Mouse (Mus musculus): ENCODE measurements around the gene Fam53a. TPM values are rescaled to one million over a fixed set of nuclear protein-coding genes. Genes with fewer than 3 reads are reported as not detected.

Gene Fam53a
- polyA plus RNA-seq, 1 experiment from 2014 or later = 64.4 TPM

DNA sequence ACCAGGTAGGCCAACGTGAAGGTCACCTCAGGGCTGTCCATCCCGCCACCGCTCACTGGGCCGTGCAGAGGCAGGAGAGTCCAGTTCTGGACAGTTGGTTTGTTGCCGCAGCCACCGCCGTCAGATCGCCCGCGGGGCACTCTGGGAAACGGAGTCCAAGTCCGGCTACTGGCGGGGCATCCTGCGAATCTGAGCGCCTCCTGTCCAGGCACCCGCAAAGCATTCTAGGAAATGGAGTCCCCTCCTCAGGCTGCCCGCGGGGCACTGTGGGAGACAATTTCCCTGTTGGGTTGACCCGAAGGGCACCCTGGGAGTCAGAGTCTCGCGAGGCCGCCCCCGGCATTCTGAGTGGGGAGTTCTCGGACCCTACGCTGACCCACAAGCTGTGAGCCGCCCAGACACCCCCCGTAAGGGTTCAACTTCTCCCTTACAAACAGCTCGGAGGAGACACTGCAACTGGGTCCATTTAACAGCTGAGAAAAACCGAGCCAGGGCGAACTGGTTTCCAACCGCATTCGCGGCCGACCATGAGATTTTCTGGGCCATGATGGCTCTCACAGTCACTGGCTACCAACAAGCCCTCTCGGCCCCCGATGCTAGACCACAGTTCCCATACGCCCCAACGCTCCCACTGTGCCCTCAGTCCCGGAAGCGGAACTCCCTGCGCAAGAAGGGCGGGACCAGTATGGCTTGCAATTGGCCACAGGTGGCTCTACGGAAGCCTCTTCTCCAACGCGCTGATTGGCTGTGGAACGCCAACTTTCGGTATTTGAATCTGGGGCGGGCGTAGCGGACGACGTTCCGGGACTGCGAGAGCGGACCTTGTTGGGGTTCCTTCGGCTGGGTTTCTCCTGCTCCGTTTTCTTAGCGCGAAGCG lies 28.6 kb upstream of the Fam53a start, which contains the start of the genes Tacc3 and Tmem129:
Gene Tacc3 (plus strand): TSS at position 342 of the 877 bp plus-strand sequence.
Gene Tmem129 (minus strand): TSS at position 630 of the 877 bp plus-strand sequence.
- H3K36me3 ChIP-seq (ENCODE audit: insufficient read depth) = peaks cover 54% of the 10 kb centered on the region
- H3K9ac ChIP-seq = peak within 1 kb of the TSS; percentile 86
- under 1% methylated on average over 60 of the region's 60 CpGs for WGBS
- 0 out of 2 replicates have a peak, but pooled peaks cover 4% of the 10 kb centered on the region for H3K4me1 ChIP-seq (ENCODE audit: insufficient read depth)
- H3K4me3 ChIP-seq (ENCODE audit: low read depth, low read length) = peak within 1 kb of the TSS; percentile 87
- DNase-seq (peak; percentile 99), ATAC-seq (ENCODE audit: insufficient read depth) (peak; percentile 97)
- peak within 1 kb of the TSS; percentile 93 for H3K27ac ChIP-seq (ENCODE audit: low read depth)
- H3K27me3 ChIP-seq (ENCODE audit: insufficient read depth, low read length) = no peaks in the 10 kb centered on the region
- 0 out of 2 replicates have a peak, but pooled peaks have one; percentile 1 for TF ChIP-seq CTCF (IDR thresholded peaks at IDR 0.05; ENCODE audit: low read depth)
- no peaks in the 10 kb centered on the region for H3K9me3 ChIP-seq (ENCODE audit: low read depth, low read length)
- peak within 1 kb of the TSS; percentile 83 for H3K4me2 ChIP-seq

DNA sequence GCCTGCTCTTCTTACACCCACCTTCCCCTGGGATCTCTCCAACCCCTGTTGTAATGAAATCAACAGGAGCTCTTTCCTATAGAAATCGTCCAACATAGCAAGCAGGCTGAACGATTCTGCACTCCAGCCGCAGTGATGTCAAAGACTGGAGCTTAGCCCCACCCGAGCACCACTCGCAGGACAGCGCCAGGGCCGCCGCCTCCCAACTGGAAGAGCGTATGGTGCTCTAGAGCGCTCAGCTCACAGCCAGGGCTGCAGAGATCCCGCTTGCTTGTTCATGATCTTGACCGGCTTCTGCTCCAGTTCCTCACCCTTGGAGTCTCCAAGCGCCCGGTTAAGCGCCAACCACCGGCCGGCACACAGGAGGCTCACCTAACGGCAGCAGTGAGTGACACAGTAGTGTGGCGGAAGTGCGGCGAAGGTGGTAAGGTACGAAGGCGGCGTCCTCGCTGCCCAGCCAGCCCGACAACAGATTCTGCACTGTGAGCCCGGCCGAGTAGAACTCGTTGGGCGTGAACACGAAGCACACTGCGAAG lies 27.9 kb upstream of the Fam53a start:
- peaks cover 47% of the 10 kb centered on the region for H3K36me3 ChIP-seq (ENCODE audit: insufficient read depth)
- H3K27ac ChIP-seq (ENCODE audit: low read depth) = peak overlapping the region; percentile 93
- H3K4me2 ChIP-seq = peak overlapping the region; percentile 83
- H3K9ac ChIP-seq = peak overlapping the region; percentile 75
- H3K4me1 ChIP-seq (ENCODE audit: insufficient read depth) = peaks cover 7% of the 10 kb centered on the region; the same call in 1 of the 2 replicates
- no peak for DNase-seq
- no peak for TF ChIP-seq CTCF (IDR thresholded peaks at IDR 0.05; ENCODE audit: low read depth)
- peak; percentile 23 for ATAC-seq (ENCODE audit: insufficient read depth)
- H3K9me3 ChIP-seq (ENCODE audit: low read depth, low read length) = no peaks in the 10 kb centered on the region
- WGBS = under 1% methylated on average over 32 of the region's 32 CpGs
- H3K4me3 ChIP-seq (ENCODE audit: low read depth, low read length) = peak overlapping the region; percentile 87
- no peaks in the 10 kb centered on the region for H3K27me3 ChIP-seq (ENCODE audit: insufficient read depth, low read length)

DNA sequence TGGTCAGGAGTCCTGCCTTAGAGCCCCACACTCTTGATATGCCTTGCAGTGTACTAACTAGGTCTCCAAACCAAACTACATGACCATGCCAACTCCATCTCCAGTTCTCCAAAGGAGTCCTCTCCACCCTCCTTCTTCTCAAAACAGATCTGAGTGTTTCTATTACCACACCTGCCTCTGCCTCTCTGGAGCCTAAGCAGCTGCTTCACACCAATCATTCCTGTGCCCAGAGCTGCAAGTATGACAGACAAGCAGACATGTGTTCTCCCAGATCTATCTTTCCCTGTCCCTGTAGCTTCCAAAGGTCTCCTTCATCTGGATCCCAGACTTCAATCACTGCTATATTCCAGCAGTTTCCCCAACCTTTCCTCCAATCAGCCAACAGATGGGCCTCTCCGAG lies 27.3 kb upstream of the Fam53a start:
- no peak for ATAC-seq (ENCODE audit: insufficient read depth)
- H3K9me3 ChIP-seq (ENCODE audit: low read depth, low read length) = no peaks in the 10 kb centered on the region
- peak overlapping the region; percentile 83 for H3K4me2 ChIP-seq
- H3K36me3 ChIP-seq (ENCODE audit: insufficient read depth) = peaks cover 42% of the 10 kb centered on the region
- H3K4me3 ChIP-seq (ENCODE audit: low read depth, low read length) = peak overlapping the region; percentile 87
- TF ChIP-seq CTCF (IDR thresholded peaks at IDR 0.05; ENCODE audit: low read depth) = no peak
- WGBS = 23% methylated on average over 1 of the region's 1 CpGs
- no peaks in the 10 kb centered on the region for H3K27me3 ChIP-seq (ENCODE audit: insufficient read depth, low read length)
- DNase-seq = no peak
- peaks cover 7% of the 10 kb centered on the region; the same call in 1 of the 2 replicates for H3K4me1 ChIP-seq (ENCODE audit: insufficient read depth)
- H3K9ac ChIP-seq = peak overlapping the region; percentile 75
- no peak overlapping the region for H3K27ac ChIP-seq (ENCODE audit: low read depth)

DNA sequence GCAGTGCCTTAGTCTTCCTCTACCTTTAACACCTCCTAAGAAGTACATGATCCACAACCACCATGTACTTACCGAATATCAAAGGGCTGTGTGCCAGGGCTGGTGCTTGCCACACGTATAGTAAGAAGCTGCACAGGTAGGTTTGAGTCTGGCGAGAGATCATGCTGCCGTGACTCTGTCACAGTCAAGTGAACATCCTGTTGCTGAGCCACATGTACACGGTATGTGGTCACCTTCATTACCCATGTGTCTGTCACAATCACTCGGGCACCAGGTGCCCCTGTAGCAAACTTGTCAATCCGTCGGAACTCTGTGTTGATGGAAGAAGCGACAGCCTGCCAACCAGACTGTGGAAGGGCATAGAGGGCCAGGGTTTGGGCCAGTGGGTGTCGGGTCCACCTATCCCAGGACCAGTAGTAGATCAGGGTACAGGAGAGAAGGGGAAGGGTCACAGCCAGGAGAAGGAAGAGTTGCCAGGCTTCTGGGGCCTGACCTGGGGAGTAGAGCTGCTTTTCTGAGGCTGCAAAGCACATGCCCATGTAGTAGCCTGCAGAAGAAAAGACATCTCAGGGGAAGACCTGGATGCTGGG lies 25.9 kb upstream of the Fam53a start:
- H3K27me3 ChIP-seq (ENCODE audit: insufficient read depth, low read length) = no peaks in the 10 kb centered on the region
- H3K27ac ChIP-seq (ENCODE audit: low read depth) = no peak overlapping the region
- H3K4me3 ChIP-seq (ENCODE audit: low read depth, low read length) = no peak overlapping the region
- peaks cover 32% of the 10 kb centered on the region for H3K36me3 ChIP-seq (ENCODE audit: insufficient read depth)
- DNase-seq (no peak), ATAC-seq (ENCODE audit: insufficient read depth) (no peak)
- no peak for TF ChIP-seq CTCF (IDR thresholded peaks at IDR 0.05; ENCODE audit: low read depth)
- H3K4me1 ChIP-seq (ENCODE audit: insufficient read depth) = peaks cover 12% of the 10 kb centered on the region
- no peaks in the 10 kb centered on the region for H3K9me3 ChIP-seq (ENCODE audit: low read depth, low read length)
- WGBS = 91% methylated on average over 10 of the region's 10 CpGs
- no peak overlapping the region for H3K4me2 ChIP-seq
- no peak overlapping the region for H3K9ac ChIP-seq

DNA sequence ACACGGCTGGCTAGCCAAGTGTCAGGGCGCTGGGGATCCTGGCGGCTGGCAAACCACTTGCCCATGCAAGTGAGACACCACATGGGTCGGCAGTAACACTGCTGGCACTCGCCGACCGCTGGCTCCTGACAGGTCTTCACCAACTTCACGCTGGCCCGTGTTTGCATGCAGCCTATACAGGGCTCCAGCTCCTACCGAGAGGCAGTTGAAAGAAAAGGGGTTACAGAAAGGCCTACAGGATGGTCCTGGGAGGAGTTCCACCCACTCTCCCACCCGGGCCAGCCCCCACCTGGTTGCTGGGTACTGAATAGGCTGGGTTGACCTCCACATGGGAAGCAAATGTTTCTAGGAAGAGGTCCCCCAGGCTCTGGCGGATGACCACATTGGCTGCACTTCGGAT lies 25.0 kb upstream of the Fam53a start:
- no peak overlapping the region for H3K4me3 ChIP-seq (ENCODE audit: low read depth, low read length)
- H3K4me1 ChIP-seq (ENCODE audit: insufficient read depth) = peaks cover 15% of the 10 kb centered on the region
- ATAC-seq (ENCODE audit: insufficient read depth) = no peak
- H3K27me3 ChIP-seq (ENCODE audit: insufficient read depth, low read length) = no peaks in the 10 kb centered on the region
- no peak overlapping the region for H3K4me2 ChIP-seq
- H3K27ac ChIP-seq (ENCODE audit: low read depth) = no peak overlapping the region
- peaks cover 36% of the 10 kb centered on the region for H3K36me3 ChIP-seq (ENCODE audit: insufficient read depth)
- no peak overlapping the region for H3K9ac ChIP-seq
- TF ChIP-seq CTCF (IDR thresholded peaks at IDR 0.05; ENCODE audit: low read depth) = no peak
- WGBS = 91% methylated on average over 13 of the region's 13 CpGs
- no peaks in the 10 kb centered on the region for H3K9me3 ChIP-seq (ENCODE audit: low read depth, low read length)
- no peak for DNase-seq

DNA sequence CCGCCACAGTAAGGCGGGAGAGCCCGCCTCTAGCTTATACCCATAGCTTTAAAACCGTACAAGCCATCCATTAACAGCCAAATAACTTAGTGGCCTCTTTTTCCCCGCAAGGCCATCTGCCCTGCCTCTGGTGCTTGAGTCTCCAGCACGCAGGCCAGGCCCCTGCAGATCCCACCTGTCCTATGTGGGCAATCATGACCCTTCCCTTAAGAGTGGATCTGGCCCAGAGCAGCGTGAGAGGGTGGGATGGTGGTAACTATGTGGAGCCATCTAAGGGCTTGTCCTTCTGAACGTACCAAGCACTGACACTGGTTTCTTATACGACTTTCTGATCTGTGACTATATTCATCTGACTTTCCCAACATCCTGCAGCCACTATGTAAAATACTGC lies 23.3 kb upstream of the Fam53a start:
- Histone ChIP-seq H3K9ac (peak overlapping the region; percentile 79), H3K4me1 (ENCODE audit: insufficient read depth) (peaks cover 15% of the 10 kb centered on the region), H3K36me3 (ENCODE audit: insufficient read depth) (peaks cover 51% of the 10 kb centered on the region), H3K4me3 (ENCODE audit: low read depth, low read length) (peak overlapping the region; percentile 77), H3K27me3 (ENCODE audit: insufficient read depth, low read length) (no peaks in the 10 kb centered on the region), H3K27ac (ENCODE audit: low read depth) (peak overlapping the region; percentile 96), H3K9me3 (ENCODE audit: low read depth, low read length) (no peaks in the 10 kb centered on the region), H3K4me2 (peak overlapping the region; percentile 72)
- peak; percentile 7 for DNase-seq
- WGBS = 2% methylated on average over 9 of the region's 9 CpGs
- TF ChIP-seq CTCF (IDR thresholded peaks at IDR 0.05; ENCODE audit: low read depth) = no peak
- peak; percentile 35 for ATAC-seq (ENCODE audit: insufficient read depth)

Data from lung, embryonic 14.5 days (tissue).